Mouse (Mus musculus) splenic B cell, adult 2 months (primary cell): ENCODE results near the gene Ifng.
"Not testable (repeated sequence)": the region's sequence is repeated elsewhere in the genome, so short reads cannot be mapped to it uniquely, and the experiment has no call there.

Experiments used
- DNase-seq: peaks from one replicate; pipeline ENCODE4 v3.0.0-alpha.2; 2011; ENCODE audit warnings: low read depth, low spot score
- H3K27me3 ChIP-seq: 2 replicates; pipeline ENCODE4 v1.6.1; 2012; ENCODE audit warnings: mild to moderate bottlenecking, low read length, moderate library complexity, mixed read lengths; ENCODE audit not compliant: control insufficient read depth, poor library complexity, insufficient read depth, severe bottlenecking
- H3K36me3 ChIP-seq: 2 replicates; pipeline ENCODE4 v1.6.1; 2012; ENCODE audit warnings: mild to moderate bottlenecking, low read length, moderate library complexity, mixed read lengths; ENCODE audit not compliant: control insufficient read depth, poor library complexity, insufficient read depth, severe bottlenecking

Ifng gene

GRCm38 (mm10) chr10:118461126-118461767 is 20.4 kb downstream of the Ifng start:
- no peaks in the 10 kb centered on the region for H3K27me3 ChIP-seq
- no peaks in the 10 kb centered on the region for H3K36me3 ChIP-seq
- peak; percentile 39 for DNase-seq

- H3K36me3 ChIP-seq = no peaks in the 10 kb centered on the region
- H3K27me3 ChIP-seq = no peaks in the 10 kb centered on the region
- peak; percentile 39 for DNase-seq
Measured at GRCm38 (mm10) chr10:118466481-118466880, 25.6 kb downstream of the Ifng start.

GRCm38 (mm10) chr10:118469047-118469446 is 28.2 kb downstream of the Ifng start:
- H3K36me3 ChIP-seq = no peaks in the 10 kb centered on the region
- DNase-seq = peak; percentile 69
- H3K27me3 ChIP-seq = no peaks in the 10 kb centered on the region

GRCm38 (mm10) chr10:118470296-118470957 is 29.6 kb downstream of the Ifng start:
- no peak for DNase-seq
- no peaks in the 10 kb centered on the region for H3K36me3 ChIP-seq
- no peaks in the 10 kb centered on the region for H3K27me3 ChIP-seq

GRCm38 (mm10) chr10:118472846-118473245 is 32.0 kb downstream of the Ifng start:
- H3K27me3 ChIP-seq, H3K36me3 ChIP-seq: not testable (repeated sequence)
- DNase-seq = peak; percentile 62

- DNase-seq = no peak
- no peaks in the 10 kb centered on the region for H3K27me3 ChIP-seq
- no peaks in the 10 kb centered on the region for H3K36me3 ChIP-seq
Measured at GRCm38 (mm10) chr10:118476696-118477095, 35.9 kb downstream of the Ifng start.

- Histone ChIP-seq H3K36me3 (no peaks in the 10 kb centered on the region), H3K27me3 (no peaks in the 10 kb centered on the region)
- DNase-seq = peak; percentile 46
Measured at GRCm38 (mm10) chr10:118477297-118477696, 36.5 kb downstream of the Ifng start.

- DNase-seq = no peak
- H3K36me3 ChIP-seq = no peaks in the 10 kb centered on the region
Measured at GRCm38 (mm10) chr10:118479244-118479643, 38.4 kb downstream of the Ifng start.

GRCm38 (mm10) chr10:118480118-118480517 is 39.3 kb downstream of the Ifng start:
- H3K36me3 ChIP-seq = no peaks in the 10 kb centered on the region
- DNase-seq = no peak
- H3K27me3 ChIP-seq = no peaks in the 10 kb centered on the region

More at GRCm38 (mm10) chr10:118479244-118479643, 38.4 kb downstream of the Ifng start:
- no peaks in the 10 kb centered on the region for H3K27me3 ChIP-seq

- no peaks in the 10 kb centered on the region for H3K36me3 ChIP-seq
- H3K27me3 ChIP-seq = no peaks in the 10 kb centered on the region
- peak; percentile 40 for DNase-seq
Measured at GRCm38 (mm10) chr10:118480793-118481192, 39.9 kb downstream of the Ifng start.

- DNase-seq = no peak
- H3K27me3 ChIP-seq = no peaks in the 10 kb centered on the region
Measured at GRCm38 (mm10) chr10:118494109-118494508, 53.3 kb downstream of the Ifng start.

GRCm38 (mm10) chr10:118495362-118495761 is 54.5 kb downstream of the Ifng start:
- Histone ChIP-seq H3K27me3 (no peaks in the 10 kb centered on the region), H3K36me3 (no peaks in the 10 kb centered on the region)
- peak; percentile 76 for DNase-seq

More at GRCm38 (mm10) chr10:118494109-118494508, 53.3 kb downstream of the Ifng start:
- no peaks in the 10 kb centered on the region for H3K36me3 ChIP-seq
